Mouse (Mus musculus): ENCODE results near the gene Gstm3. TPM values are rescaled to one million over a fixed set of nuclear protein-coding genes. Genes with fewer than 3 reads are reported as not detected.
"Not testable (repeated sequence)": the region's sequence is repeated elsewhere in the genome, so short reads cannot be mapped to it uniquely, and the experiment has no call there.

Gstm3 gene
- polyA plus RNA-seq, 1 experiment from 2014 or later = not detected

DNA sequence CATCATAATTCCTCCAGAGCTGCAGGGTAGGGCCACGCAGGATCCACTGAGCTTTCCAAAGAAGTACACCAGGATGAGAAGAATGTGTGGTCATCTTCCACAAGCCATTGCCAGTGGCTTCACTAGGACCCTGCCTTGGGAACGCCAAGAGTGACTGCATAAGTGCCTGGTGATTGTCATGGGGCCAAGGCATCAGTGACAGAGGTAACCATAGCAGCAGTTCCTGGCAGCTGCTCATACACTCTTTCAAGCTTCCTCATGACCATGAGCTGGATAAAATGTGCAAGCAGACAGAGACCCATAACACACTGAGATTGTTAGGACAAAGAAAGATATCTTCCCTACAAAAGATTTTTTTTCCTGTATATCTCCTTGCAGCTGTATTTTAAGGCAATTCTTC is 41.2 kb upstream of the Gstm3 start:
- DNase-seq (peak; percentile 53), ATAC-seq (ENCODE audit: low FRiP score, low TSS enrichment) (no peak)
- no peak overlapping the region for H3K27ac ChIP-seq (replicated peaks; ENCODE audit: low read depth, low read length)
- no peaks in the 10 kb centered on the region for H3K27me3 ChIP-seq (ENCODE audit: control insufficient read depth, insufficient read depth, low read length)
- H3K9me3 ChIP-seq (ENCODE audit: control insufficient read depth, low read length) = no peaks in the 10 kb centered on the region
- peaks cover 8% of the 10 kb centered on the region; the same call in 1 of the 2 replicates for H3K4me1 ChIP-seq (ENCODE audit: control insufficient read depth, insufficient read depth, low read length)
- no peak overlapping the region for H3K4me3 ChIP-seq (replicated peaks; ENCODE audit: low read depth, low read length)
- no peak overlapping the region for H3K4me2 ChIP-seq (ENCODE audit: low read length)
- H3K9ac ChIP-seq (replicated peaks; ENCODE audit: low read length) = no peak overlapping the region
- 62% methylated on average over 2 of the region's 2 CpGs for WGBS
- no peaks in the 10 kb centered on the region for H3K36me3 ChIP-seq (ENCODE audit: control insufficient read depth, insufficient read depth, low read length)

DNA sequence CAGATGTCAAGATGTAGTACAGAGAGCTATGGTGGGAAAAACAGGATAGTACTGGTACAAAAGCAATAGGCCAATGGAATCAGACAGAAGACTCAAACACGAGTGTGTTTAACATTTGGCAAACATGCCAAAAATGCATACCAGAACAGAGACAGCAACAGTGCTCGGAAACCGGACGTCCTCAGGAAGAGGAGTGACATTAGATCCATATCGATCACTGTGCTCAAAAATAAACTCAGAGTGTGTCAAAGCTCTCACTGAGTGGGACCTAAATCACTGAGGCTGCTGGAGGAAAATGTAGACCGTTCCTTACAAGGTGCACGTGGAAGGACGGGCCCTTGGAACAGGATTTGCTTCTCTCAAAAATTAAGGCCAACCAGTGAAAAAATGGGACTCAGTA is 32.9 kb upstream of the Gstm3 start:
- DNase-seq = no peak
- Histone ChIP-seq H3K36me3 (ENCODE audit: control insufficient read depth, insufficient read depth, low read length) (no peaks in the 10 kb centered on the region), H3K4me1 (ENCODE audit: control insufficient read depth, insufficient read depth, low read length) (no peaks in the 10 kb centered on the region), H3K27me3 (ENCODE audit: control insufficient read depth, insufficient read depth, low read length) (no peaks in the 10 kb centered on the region), H3K9ac (replicated peaks; ENCODE audit: low read length) (no peak overlapping the region), H3K9me3 (ENCODE audit: control insufficient read depth, low read length) (no peaks in the 10 kb centered on the region), H3K27ac (replicated peaks; ENCODE audit: low read depth, low read length) (no peak overlapping the region), H3K4me2 (ENCODE audit: low read length) (no peak overlapping the region), H3K4me3 (replicated peaks; ENCODE audit: low read depth, low read length) (no peak overlapping the region)
- no peak for ATAC-seq (ENCODE audit: low FRiP score, low TSS enrichment)
- 90% methylated on average over 8 of the region's 8 CpGs for WGBS

DNA sequence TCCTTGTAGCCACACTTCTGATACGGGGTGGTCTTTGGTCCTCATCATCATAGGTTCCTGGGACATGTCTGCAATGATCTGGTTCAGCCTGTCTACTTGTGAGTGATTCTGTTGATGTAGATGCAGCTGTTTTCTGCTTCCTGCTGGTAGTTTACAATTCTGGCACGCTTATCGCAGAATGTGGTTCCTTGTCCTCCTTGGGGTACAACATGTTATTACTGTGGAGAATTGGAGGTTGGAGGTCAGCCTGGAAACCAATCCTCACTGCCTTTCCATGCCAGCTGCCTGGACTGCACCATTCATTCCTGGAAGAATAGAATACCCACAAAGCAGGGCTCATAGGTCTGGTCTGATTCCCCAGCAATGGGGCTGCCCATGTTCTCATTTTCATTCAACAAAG is 30.4 kb upstream of the Gstm3 start:
- no peaks in the 10 kb centered on the region for H3K27me3 ChIP-seq (ENCODE audit: control insufficient read depth, insufficient read depth, low read length)
- no peak overlapping the region for H3K27ac ChIP-seq (replicated peaks; ENCODE audit: low read depth, low read length)
- no peak for ATAC-seq (ENCODE audit: low FRiP score, low TSS enrichment)
- H3K36me3 ChIP-seq (ENCODE audit: control insufficient read depth, insufficient read depth, low read length) = no peaks in the 10 kb centered on the region
- no peak for DNase-seq
- 89% methylated on average over 3 of the region's 3 CpGs for WGBS
- H3K4me1 ChIP-seq (ENCODE audit: control insufficient read depth, insufficient read depth, low read length) = no peaks in the 10 kb centered on the region
- no peak overlapping the region for H3K4me2 ChIP-seq (ENCODE audit: low read length)
- no peak overlapping the region for H3K9ac ChIP-seq (replicated peaks; ENCODE audit: low read length)
- H3K4me3 ChIP-seq (replicated peaks; ENCODE audit: low read depth, low read length) = no peak overlapping the region
- H3K9me3 ChIP-seq (ENCODE audit: control insufficient read depth, low read length) = no peaks in the 10 kb centered on the region

- no peaks in the 10 kb centered on the region for H3K9me3 ChIP-seq (ENCODE audit: control insufficient read depth, low read length)
- no peak for DNase-seq
- ATAC-seq (ENCODE audit: low FRiP score, low TSS enrichment) = no peak
- H3K4me2 ChIP-seq (ENCODE audit: low read length) = no peak overlapping the region
- H3K27ac ChIP-seq (replicated peaks; ENCODE audit: low read depth, low read length) = no peak overlapping the region
- no peaks in the 10 kb centered on the region for H3K4me1 ChIP-seq (ENCODE audit: control insufficient read depth, insufficient read depth, low read length)
- 81% methylated on average over 3 of the region's 3 CpGs for WGBS
- no peaks in the 10 kb centered on the region for H3K36me3 ChIP-seq (ENCODE audit: control insufficient read depth, insufficient read depth, low read length)
- no peak overlapping the region for H3K9ac ChIP-seq (replicated peaks; ENCODE audit: low read length)
- no peak overlapping the region for H3K4me3 ChIP-seq (replicated peaks; ENCODE audit: low read depth, low read length)
- H3K27me3 ChIP-seq (ENCODE audit: control insufficient read depth, insufficient read depth, low read length) = no peaks in the 10 kb centered on the region
These were observed 29.5 kb upstream of the Gstm3 start for GRCm38 (mm10) chr3:107998591-107998990.

GRCm38 (mm10) chr3:107996576-107996975 is 27.5 kb upstream of the Gstm3 start:
- 84% methylated on average over 4 of the region's 4 CpGs for WGBS
- no peak for ATAC-seq (ENCODE audit: low FRiP score, low TSS enrichment)
- Histone ChIP-seq H3K4me2 (ENCODE audit: low read length) (no peak overlapping the region), H3K36me3 (ENCODE audit: control insufficient read depth, insufficient read depth, low read length) (no peaks in the 10 kb centered on the region), H3K9me3 (ENCODE audit: control insufficient read depth, low read length) (no peaks in the 10 kb centered on the region), H3K9ac (replicated peaks; ENCODE audit: low read length) (no peak overlapping the region), H3K4me1 (ENCODE audit: control insufficient read depth, insufficient read depth, low read length) (no peaks in the 10 kb centered on the region), H3K4me3 (replicated peaks; ENCODE audit: low read depth, low read length) (no peak overlapping the region), H3K27ac (replicated peaks; ENCODE audit: low read depth, low read length) (no peak overlapping the region), H3K27me3 (ENCODE audit: control insufficient read depth, insufficient read depth, low read length) (no peaks in the 10 kb centered on the region)
- DNase-seq = no peak

- 74% methylated on average over 2 of the region's 2 CpGs for WGBS
- ATAC-seq (ENCODE audit: low FRiP score, low TSS enrichment) = not testable (repeated sequence)
These were observed 26.9 kb upstream of the Gstm3 start for GRCm38 (mm10) chr3:107995974-107996373.

DNA sequence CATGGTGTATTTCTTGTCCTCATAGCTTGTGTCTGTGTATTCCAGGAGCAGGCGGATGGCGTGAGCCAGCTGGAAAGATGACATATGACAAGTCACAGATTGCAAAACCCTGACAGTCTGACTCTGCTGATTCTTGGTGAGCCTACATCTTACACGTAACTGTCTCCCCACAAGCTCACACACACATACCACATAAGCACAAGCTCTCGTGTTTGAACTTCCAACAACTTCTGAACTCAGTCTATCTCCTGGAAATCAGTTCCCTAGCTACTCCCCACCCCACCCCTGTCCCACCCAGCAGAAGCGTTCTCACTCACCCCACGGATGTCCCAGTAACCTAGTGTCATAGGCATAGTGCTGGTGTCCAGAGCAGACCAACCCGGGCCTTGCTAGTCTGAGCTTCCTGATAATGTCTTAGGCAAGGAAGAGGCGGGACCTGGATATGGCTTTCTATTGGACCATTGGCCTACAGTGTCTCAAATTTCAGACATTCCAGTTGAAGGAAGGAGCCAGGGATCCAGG is 17.0 kb upstream of the Gstm3 start, which contains the start of gene Gstm2:
Gene Gstm2, minus strand, starts transcription at position 413 of the 522 bp plus-strand sequence.
- ATAC-seq (ENCODE audit: low FRiP score, low TSS enrichment) = no peak
- H3K4me3 ChIP-seq (replicated peaks; ENCODE audit: low read depth, low read length) = no peak within 1 kb of the TSS
- WGBS = 69% methylated on average over 8 of the region's 8 CpGs
- H3K36me3 ChIP-seq (ENCODE audit: control insufficient read depth, insufficient read depth, low read length) = no peaks in the 10 kb centered on the region
- no peak within 1 kb of the TSS for H3K9ac ChIP-seq (replicated peaks; ENCODE audit: low read length)
- no peaks in the 10 kb centered on the region for H3K9me3 ChIP-seq (ENCODE audit: control insufficient read depth, low read length)
- H3K27ac ChIP-seq (replicated peaks; ENCODE audit: low read depth, low read length) = no peak within 1 kb of the TSS
- no peak for DNase-seq
- H3K27me3 ChIP-seq (ENCODE audit: control insufficient read depth, insufficient read depth, low read length) = no peaks in the 10 kb centered on the region
- H3K4me1 ChIP-seq (ENCODE audit: control insufficient read depth, insufficient read depth, low read length) = no peaks in the 10 kb centered on the region
- no peak within 1 kb of the TSS for H3K4me2 ChIP-seq (ENCODE audit: low read length)

More at GRCm38 (mm10) chr3:107995974-107996373, 26.9 kb upstream of the Gstm3 start:
- not testable (repeated sequence) for H3K4me2 ChIP-seq (ENCODE audit: low read length); H3K9me3 ChIP-seq (ENCODE audit: control insufficient read depth, low read length); H3K27ac ChIP-seq (replicated peaks; ENCODE audit: low read depth, low read length); H3K4me3 ChIP-seq (replicated peaks; ENCODE audit: low read depth, low read length); H3K4me1 ChIP-seq (ENCODE audit: control insufficient read depth, insufficient read depth, low read length); H3K36me3 ChIP-seq (ENCODE audit: control insufficient read depth, insufficient read depth, low read length); H3K27me3 ChIP-seq (ENCODE audit: control insufficient read depth, insufficient read depth, low read length); H3K9ac ChIP-seq (replicated peaks; ENCODE audit: low read length); DNase-seq

DNA sequence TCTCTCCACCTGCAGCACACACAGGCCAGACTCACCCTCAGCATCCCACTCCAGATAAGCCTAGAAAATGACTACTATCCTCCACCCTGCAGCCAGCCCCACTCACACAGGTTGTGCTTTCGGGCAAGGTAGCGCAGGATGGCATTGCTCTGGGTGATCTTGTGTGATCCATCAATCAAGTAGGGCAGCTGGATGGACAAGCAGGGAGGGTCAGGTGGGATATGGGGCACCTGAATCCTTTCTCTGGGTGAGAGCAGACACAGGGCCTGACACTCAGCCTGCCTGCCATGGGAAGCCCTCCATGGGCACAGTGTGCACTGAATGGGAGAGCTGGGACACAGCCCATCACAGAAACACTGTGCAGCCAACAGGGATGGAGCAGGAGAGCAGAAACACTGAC is 16.1 kb upstream of the Gstm3 start:
- WGBS = 96% methylated on average over 2 of the region's 2 CpGs
- not testable (repeated sequence) for H3K36me3 ChIP-seq (ENCODE audit: control insufficient read depth, insufficient read depth, low read length); H3K27ac ChIP-seq (replicated peaks; ENCODE audit: low read depth, low read length); H3K9ac ChIP-seq (replicated peaks; ENCODE audit: low read length); H3K4me3 ChIP-seq (replicated peaks; ENCODE audit: low read depth, low read length); H3K4me2 ChIP-seq (ENCODE audit: low read length); H3K27me3 ChIP-seq (ENCODE audit: control insufficient read depth, insufficient read depth, low read length); H3K9me3 ChIP-seq (ENCODE audit: control insufficient read depth, low read length); ATAC-seq (ENCODE audit: low FRiP score, low TSS enrichment); H3K4me1 ChIP-seq (ENCODE audit: control insufficient read depth, insufficient read depth, low read length); DNase-seq

- Histone ChIP-seq H3K9ac (replicated peaks; ENCODE audit: low read length) (no peak overlapping the region), H3K27me3 (ENCODE audit: control insufficient read depth, insufficient read depth, low read length) (no peaks in the 10 kb centered on the region), H3K9me3 (ENCODE audit: control insufficient read depth, low read length) (no peaks in the 10 kb centered on the region), H3K4me1 (ENCODE audit: control insufficient read depth, insufficient read depth, low read length) (no peaks in the 10 kb centered on the region), H3K36me3 (ENCODE audit: control insufficient read depth, insufficient read depth, low read length) (no peaks in the 10 kb centered on the region), H3K4me2 (ENCODE audit: low read length) (no peak overlapping the region), H3K4me3 (replicated peaks; ENCODE audit: low read depth, low read length) (no peak overlapping the region), H3K27ac (replicated peaks; ENCODE audit: low read depth, low read length) (no peak overlapping the region)
- 92% methylated on average over 5 of the region's 5 CpGs for WGBS
- ATAC-seq (ENCODE audit: low FRiP score, low TSS enrichment) (no peak), DNase-seq (no peak)
These were observed 15.4 kb upstream of the Gstm3 start for GRCm38 (mm10) chr3:107984471-107984870.

Data from midbrain, embryonic 14.5 days (tissue).